Mouse (Mus musculus): ENCODE results near the gene Krtap13.

DNA sequence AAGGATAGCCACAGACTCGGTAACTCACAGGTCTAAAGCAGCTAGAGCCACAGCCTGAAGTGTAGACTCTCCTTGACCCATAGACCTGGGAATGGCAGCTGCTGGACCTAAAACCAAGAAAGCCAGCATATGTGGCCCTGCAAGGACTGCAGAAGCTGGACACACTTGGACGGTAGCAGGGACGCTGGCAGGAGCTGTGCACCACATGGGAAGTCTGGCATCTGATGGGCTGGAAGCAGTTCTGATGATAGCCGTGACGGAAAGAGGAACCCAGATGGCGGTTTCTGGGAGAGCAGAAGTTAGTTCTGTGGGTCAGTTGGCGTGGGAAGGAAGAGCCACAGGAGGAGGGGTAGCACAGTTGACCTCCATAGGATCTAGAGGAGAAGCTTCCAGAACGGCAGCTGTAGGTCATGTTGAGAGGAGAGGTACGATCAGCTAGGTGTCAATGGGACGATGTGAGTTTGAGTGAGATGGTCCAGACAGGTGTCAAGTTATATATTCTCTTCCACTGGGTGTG is 43.9 kb downstream of the Krtap13 start, which contains the start of gene 2310061N02Rik:
- TF ChIP-seq CEBPB (IDR thresholded peaks at IDR 0.05; ENCODE audit: insufficient read depth, poor library complexity, severe bottlenecking) (no peak), POLR2AphosphoS2 (IDR thresholded peaks at IDR 0.05; ENCODE audit: insufficient read length, low read depth) (no peak), REST (IDR thresholded peaks at IDR 0.05; ENCODE audit: insufficient read depth, insufficient read length) (no peak), POLR2A (IDR thresholded peaks at IDR 0.05; ENCODE audit: insufficient read length, low read depth) (no peak), TCF12 (IDR thresholded peaks at IDR 0.05; ENCODE audit: insufficient read depth, poor library complexity, severe bottlenecking) (no peak)
